Mouse (Mus musculus) embryonic facial prominence, embryonic 12.5 days (tissue): ENCODE data around the gene Gm1604a. TPM values are rescaled to one million over a fixed set of nuclear protein-coding genes. Genes with fewer than 3 reads are reported as not detected.
"Not testable (repeated sequence)": the region's sequence is repeated elsewhere in the genome, so short reads cannot be mapped to it uniquely, and the experiment has no call there.

ENCODE experiments used
- ATAC-seq: fragments of 200-750 bp; cut with Nextera tagmentation; 2 replicates; pipeline ENCODE4 v1.8.0; 2017; ENCODE audit not compliant: insufficient number of reproducible peaks, insufficient read depth, low FRiP score, low TSS enrichment
- H3K27ac ChIP-seq: fragments of 300-500 bp; sonication (generic); 2 replicates; pipeline ENCODE4 v1.5.1; 2016; ENCODE audit warnings: mild to moderate bottlenecking
- H3K27me3 ChIP-seq: fragments of 300-500 bp; sonication (generic); 2 replicates; pipeline ENCODE4 v1.6.1; 2016; ENCODE audit warnings: mild to moderate bottlenecking, moderate library complexity
- H3K36me3 ChIP-seq: fragments of 300-500 bp; sonication (generic); 2 replicates; pipeline ENCODE4 v1.6.1; 2016; ENCODE audit warnings: mild to moderate bottlenecking
- H3K4me1 ChIP-seq: fragments of 300-500 bp; sonication (generic); 2 replicates; pipeline ENCODE4 v1.6.1; 2016
- H3K4me2 ChIP-seq: fragments of 300-500 bp; sonication (generic); replicated peaks from 2 replicates; pipeline ENCODE4 v1.6.1; 2016; ENCODE audit warnings: mild to moderate bottlenecking, moderate library complexity
- H3K4me3 ChIP-seq: fragments of 300-500 bp; sonication (generic); 2 replicates; pipeline ENCODE4 v1.5.1; 2016; ENCODE audit warnings: mild to moderate bottlenecking
- H3K9ac ChIP-seq: fragments of 300-500 bp; sonication (generic); 2 replicates; pipeline ENCODE4 v1.6.1; 2016; ENCODE audit warnings: mild to moderate bottlenecking, moderate library complexity
- H3K9me3 ChIP-seq: fragments of 300-500 bp; sonication (generic); 2 replicates; pipeline ENCODE4 v1.6.1; 2016; ENCODE audit warnings: mild to moderate bottlenecking, moderate library complexity
- WGBS: fragments of 180-500 bp; shearing (Covaris S2); methylation state at CpG from one replicate; pipeline ENCODE4 v1.1.7; 2016; 5-methylcytosine and 5-hydroxymethylcytosine counted together
- polyA plus RNA-seq: library from polyadenylated mRNA; unstranded; fragments of >200 nt; fragmentation: Nextera tagmentation; extraction: Ambion mirVana; gene quantifications from 2 replicates; pipeline ENCODE4 v1.2.1, GENCODE M21; 2016

Gm1604a gene
- polyA plus RNA-seq, 1 experiment from 2014 or later, result not detected

DNA sequence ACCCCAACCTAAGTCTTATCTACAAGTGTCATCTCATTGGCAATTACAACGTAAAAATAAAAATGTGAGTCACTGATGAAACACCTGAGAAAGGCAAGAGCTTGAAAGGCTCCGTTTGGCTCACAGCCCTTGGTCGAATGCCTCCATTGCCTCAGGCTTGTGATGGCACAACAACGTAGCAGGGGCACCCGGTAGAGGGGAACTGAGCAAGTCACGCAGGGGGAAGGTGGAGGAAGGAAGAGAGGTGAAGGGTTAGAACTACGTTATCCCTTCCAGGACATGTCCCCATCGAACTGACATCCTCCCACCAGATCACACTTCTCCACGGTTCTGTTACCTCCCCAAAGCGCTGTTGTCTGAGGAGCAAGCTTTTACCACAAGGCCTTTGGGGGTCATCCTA, 101.1 kb downstream of the Gm1604a start:
- ATAC-seq, H3K9ac ChIP-seq, H3K4me2 ChIP-seq, H3K4me3 ChIP-seq, H3K27me3 ChIP-seq, H3K36me3 ChIP-seq, H3K4me1 ChIP-seq, H3K9me3 ChIP-seq, H3K27ac ChIP-seq: not testable (repeated sequence)
- 71% methylated on average over 8 of the region's 10 CpGs for WGBS

DNA sequence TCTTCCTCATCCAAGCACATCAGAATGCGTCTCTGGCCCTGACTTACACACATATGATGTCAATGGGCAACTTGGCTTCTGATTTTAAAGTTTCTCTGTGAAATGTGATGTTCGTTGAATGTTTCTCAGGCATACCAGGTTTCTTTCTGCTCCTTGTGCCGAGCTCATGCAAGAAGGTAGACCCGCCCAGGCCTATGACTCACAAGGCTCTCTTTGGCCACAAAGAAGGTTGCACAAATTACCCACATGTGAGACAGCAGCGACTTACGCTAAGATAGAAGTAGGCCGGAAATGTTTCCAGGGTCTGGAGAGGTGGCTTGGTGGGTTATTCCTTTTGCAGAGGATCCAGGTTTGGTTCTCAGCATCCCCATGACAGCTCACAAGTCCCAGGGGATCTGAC, 108.6 kb downstream of the Gm1604a start:
- not testable (repeated sequence) for H3K36me3 ChIP-seq, H3K4me1 ChIP-seq, H3K4me2 ChIP-seq, H3K4me3 ChIP-seq, H3K27ac ChIP-seq, ATAC-seq, H3K9ac ChIP-seq, H3K27me3 ChIP-seq, H3K9me3 ChIP-seq
- WGBS, result no CpG with 5 or more reads among the region's 7 CpGs

DNA sequence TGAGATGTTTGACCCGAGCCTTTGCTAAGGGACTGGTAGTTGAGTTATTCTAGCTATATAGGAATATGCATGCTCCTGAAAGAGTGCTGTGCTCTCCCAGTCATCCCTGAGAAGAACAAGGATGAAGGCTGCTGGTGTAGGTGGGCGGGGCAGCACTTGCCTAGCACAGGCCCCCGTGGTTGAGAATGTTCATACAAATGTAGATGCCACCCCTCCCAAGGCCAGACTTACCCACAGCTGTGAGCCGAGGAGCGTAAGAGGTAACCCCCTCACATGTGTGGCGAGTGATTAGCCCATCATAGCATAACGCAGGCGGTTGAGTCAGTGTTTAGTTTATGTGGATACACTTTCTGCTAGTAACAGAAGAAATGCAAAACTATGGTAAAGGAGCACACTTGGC, 109.9 kb downstream of the Gm1604a start:
- H3K9ac ChIP-seq, H3K36me3 ChIP-seq, H3K27ac ChIP-seq, H3K9me3 ChIP-seq, H3K4me2 ChIP-seq, H3K4me1 ChIP-seq, H3K4me3 ChIP-seq, H3K27me3 ChIP-seq, ATAC-seq: not testable (repeated sequence)
- 90% methylated on average over 7 of the region's 8 CpGs for WGBS

Other genes starting within 250 kb of the Gm1604a start
- 48.6 and 52.2 TPM in 2 replicates for gene Ezr, start 242.8 kb upstream of the Gm1604a start, polyA plus RNA-seq
- gene Rsph3b, start 76.9 kb upstream of the Gm1604a start, polyA plus RNA-seq, result 31.6 and 34.7 TPM in 2 replicates
- gene Tagap1, start 64.4 kb upstream of the Gm1604a start, polyA plus RNA-seq, result 58.0 and 61.1 TPM in 2 replicates
- gene Rnaset2b, start 54.9 kb upstream of the Gm1604a start, polyA plus RNA-seq, result 150 and 164 TPM in 2 replicates
- 0.09 TPM in 1 of 2 replicates, not detected in the other for gene Gm49721, start 46.7 kb upstream of the Gm1604a start, polyA plus RNA-seq
- gene Rps6ka2, start 144.5 kb downstream of the Gm1604a start, polyA plus RNA-seq, result 24.6 and 24.8 TPM in 2 replicates